Mouse (Mus musculus): ENCODE results near the gene Tdrd1. TPM values are rescaled to one million over a fixed set of nuclear protein-coding genes. Genes with fewer than 3 reads are reported as not detected.

Gene Tdrd1
- polyA plus RNA-seq, 1 experiment from 2014 or later = 2.7 TPM

DNA sequence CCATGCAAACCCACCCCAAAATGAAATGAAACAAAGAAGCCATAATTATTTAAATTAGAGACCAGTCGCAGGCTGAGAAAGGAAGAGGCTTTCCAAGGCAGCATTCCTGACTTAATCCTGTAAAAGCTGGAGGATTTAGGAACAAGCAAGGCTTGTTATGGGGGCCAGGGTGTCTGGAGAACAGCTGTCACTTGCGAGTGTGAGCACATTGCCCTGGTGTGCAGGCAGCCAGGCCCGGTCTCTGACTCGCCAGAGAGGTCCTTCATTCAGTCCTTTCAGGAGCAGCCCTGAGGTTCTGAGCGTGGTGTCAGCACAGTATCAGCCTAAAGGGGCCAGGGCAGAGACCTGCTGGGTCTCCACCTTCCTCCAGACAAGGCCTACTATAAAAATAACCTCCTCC lies 62.6 kb downstream of the Tdrd1 start:
- Histone ChIP-seq H3K9ac (no peak overlapping the region), H3K4me2 (replicated peaks) (no peak overlapping the region), H3K27me3 (no peaks in the 10 kb centered on the region), H3K9me3 (replicated peaks) (no peaks in the 10 kb centered on the region), H3K36me3 (no peaks in the 10 kb centered on the region), H3K4me1 (peaks cover 29% of the 10 kb centered on the region), H3K27ac (replicated peaks) (no peak overlapping the region; the same call in 1 of the 2 replicates), H3K4me3 (replicated peaks) (no peak overlapping the region)
- peak; percentile 36; the same call in 1 of the 2 replicates for ATAC-seq (ENCODE audit: insufficient number of reproducible peaks, low FRiP score, low TSS enrichment, low read depth)
- WGBS = 30% methylated on average over 5 of the region's 5 CpGs

GRCm38 (mm10) chr19:56891438-56891837 lies 65.4 kb downstream of the Tdrd1 start:
- Histone ChIP-seq H3K4me2 (replicated peaks) (no peak overlapping the region), H3K4me1 (peaks cover 29% of the 10 kb centered on the region), H3K4me3 (replicated peaks) (no peak overlapping the region), H3K9me3 (replicated peaks) (no peaks in the 10 kb centered on the region), H3K9ac (no peak overlapping the region), H3K36me3 (no peaks in the 10 kb centered on the region), H3K27ac (replicated peaks) (no peak overlapping the region), H3K27me3 (no peaks in the 10 kb centered on the region)
- ATAC-seq (ENCODE audit: insufficient number of reproducible peaks, low FRiP score, low TSS enrichment, low read depth) = peak; percentile 7; the same call in 1 of the 2 replicates
- WGBS = 46% methylated on average over 2 of the region's 2 CpGs

- H3K27me3 ChIP-seq = no peaks in the 10 kb centered on the region
- no peak overlapping the region for H3K9ac ChIP-seq
- 71% methylated on average over 5 of the region's 5 CpGs for WGBS
- ATAC-seq (ENCODE audit: insufficient number of reproducible peaks, low FRiP score, low TSS enrichment, low read depth) = no peak
- no peaks in the 10 kb centered on the region for H3K9me3 ChIP-seq (replicated peaks)
- peaks cover 23% of the 10 kb centered on the region for H3K4me1 ChIP-seq
- no peak overlapping the region for H3K27ac ChIP-seq (replicated peaks)
- H3K36me3 ChIP-seq = no peaks in the 10 kb centered on the region
- no peak overlapping the region for H3K4me3 ChIP-seq (replicated peaks)
- H3K4me2 ChIP-seq (replicated peaks) = no peak overlapping the region
Observed at GRCm38 (mm10) chr19:56892586-56892985, 66.6 kb downstream of the Tdrd1 start.

DNA sequence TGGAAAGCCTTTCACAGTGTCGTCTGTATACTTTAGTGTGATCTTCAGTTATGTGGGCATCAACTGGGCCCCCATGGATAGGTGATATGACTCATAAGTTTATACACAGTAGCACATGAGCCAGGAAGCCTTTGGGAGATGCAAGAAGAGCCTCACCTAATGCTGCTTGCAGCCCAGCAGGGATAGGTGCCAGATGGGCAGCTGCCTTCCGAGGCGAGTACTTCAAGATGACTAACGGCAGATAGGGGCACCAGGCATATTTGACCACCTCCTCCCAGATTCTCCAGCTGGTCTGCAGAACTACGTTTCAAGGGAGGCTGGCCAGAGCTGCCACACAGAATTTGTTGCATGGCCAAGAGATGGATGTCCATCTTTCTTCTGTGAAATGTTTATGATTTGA lies 67.3 kb downstream of the Tdrd1 start:
- H3K4me2 ChIP-seq (replicated peaks) = no peak overlapping the region
- H3K4me1 ChIP-seq = peaks cover 24% of the 10 kb centered on the region
- no peaks in the 10 kb centered on the region for H3K36me3 ChIP-seq
- no peaks in the 10 kb centered on the region for H3K27me3 ChIP-seq
- WGBS = 86% methylated on average over 5 of the region's 5 CpGs
- no peak overlapping the region for H3K27ac ChIP-seq (replicated peaks)
- H3K9me3 ChIP-seq (replicated peaks) = no peaks in the 10 kb centered on the region
- H3K9ac ChIP-seq = no peak overlapping the region
- H3K4me3 ChIP-seq (replicated peaks) = no peak overlapping the region
- ATAC-seq (ENCODE audit: insufficient number of reproducible peaks, low FRiP score, low TSS enrichment, low read depth) = no peak

DNA sequence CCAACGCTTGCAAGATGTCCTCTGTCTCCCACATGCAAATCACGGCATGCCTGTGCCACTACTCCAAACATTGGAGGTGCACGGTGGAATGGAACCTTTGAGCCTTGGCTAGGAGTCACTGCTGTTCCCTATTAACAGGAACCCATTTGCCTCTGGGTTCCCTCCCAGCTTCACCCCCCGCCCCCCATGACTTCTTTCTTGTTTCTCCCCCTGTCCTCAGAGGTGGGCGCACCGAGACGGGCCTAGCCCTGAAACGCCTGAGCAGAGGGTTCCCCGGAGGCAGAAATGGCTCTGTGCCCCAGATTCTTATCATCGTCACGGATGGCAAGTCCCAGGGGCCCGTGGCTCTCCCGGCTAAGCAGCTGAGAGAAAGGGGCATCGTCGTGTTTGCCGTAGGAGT lies 71.6 kb downstream of the Tdrd1 start:
- Histone ChIP-seq H3K27ac (replicated peaks) (no peak overlapping the region), H3K9ac (no peak overlapping the region), H3K4me3 (replicated peaks) (no peak overlapping the region), H3K4me2 (replicated peaks) (no peak overlapping the region), H3K36me3 (no peaks in the 10 kb centered on the region), H3K27me3 (no peaks in the 10 kb centered on the region), H3K4me1 (peaks cover 11% of the 10 kb centered on the region), H3K9me3 (replicated peaks) (no peaks in the 10 kb centered on the region)
- ATAC-seq (ENCODE audit: insufficient number of reproducible peaks, low FRiP score, low TSS enrichment, low read depth) = no peak
- 65% methylated on average over 16 of the region's 16 CpGs for WGBS

- no peaks in the 10 kb centered on the region for H3K9me3 ChIP-seq (replicated peaks)
- no peaks in the 10 kb centered on the region for H3K36me3 ChIP-seq
- peaks cover 6% of the 10 kb centered on the region; the same call in 1 of the 2 replicates for H3K4me1 ChIP-seq
- 67% methylated on average over 3 of the region's 3 CpGs for WGBS
- ATAC-seq (ENCODE audit: insufficient number of reproducible peaks, low FRiP score, low TSS enrichment, low read depth) = no peak
- H3K4me3 ChIP-seq (replicated peaks) = no peak overlapping the region
- no peak overlapping the region for H3K27ac ChIP-seq (replicated peaks)
- H3K27me3 ChIP-seq = no peaks in the 10 kb centered on the region
- no peak overlapping the region for H3K4me2 ChIP-seq (replicated peaks)
- no peak overlapping the region for H3K9ac ChIP-seq
Observed at GRCm38 (mm10) chr19:56904095-56904494, 78.1 kb downstream of the Tdrd1 start.

DNA sequence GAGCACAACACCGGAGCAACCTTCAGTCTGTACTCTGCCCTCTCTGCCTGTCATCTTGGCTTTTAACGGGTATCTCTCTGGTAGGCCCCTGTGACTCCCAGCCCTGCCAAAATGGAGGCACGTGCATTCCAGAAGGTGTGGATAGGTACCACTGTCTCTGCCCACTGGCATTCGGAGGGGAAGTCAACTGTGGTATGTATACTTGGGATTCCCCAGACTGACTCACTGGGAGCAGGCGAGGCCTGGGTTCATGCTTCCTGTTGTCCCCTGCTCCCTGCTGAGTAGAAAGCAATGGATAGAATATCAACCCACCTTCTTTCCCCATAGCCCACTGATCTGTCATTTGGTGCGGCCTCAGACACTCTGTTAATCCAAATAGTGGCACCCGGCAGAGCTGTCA lies 79.4 kb downstream of the Tdrd1 start:
- H3K27me3 ChIP-seq = no peaks in the 10 kb centered on the region
- 78% methylated on average over 7 of the region's 7 CpGs for WGBS
- no peaks in the 10 kb centered on the region for H3K9me3 ChIP-seq (replicated peaks)
- no peak overlapping the region for H3K4me2 ChIP-seq (replicated peaks)
- H3K4me3 ChIP-seq (replicated peaks) = no peak overlapping the region
- H3K27ac ChIP-seq (replicated peaks) = no peak overlapping the region
- no peak overlapping the region for H3K9ac ChIP-seq
- no peaks in the 10 kb centered on the region for H3K36me3 ChIP-seq
- ATAC-seq (ENCODE audit: insufficient number of reproducible peaks, low FRiP score, low TSS enrichment, low read depth) = no peak
- H3K4me1 ChIP-seq = peaks cover 6% of the 10 kb centered on the region; the same call in 1 of the 2 replicates

GRCm38 (mm10) chr19:56907850-56908249 lies 81.8 kb downstream of the Tdrd1 start:
- no peak overlapping the region for H3K27ac ChIP-seq (replicated peaks)
- H3K4me3 ChIP-seq (replicated peaks) = no peak overlapping the region
- H3K9me3 ChIP-seq (replicated peaks) = no peaks in the 10 kb centered on the region
- no peak for ATAC-seq (ENCODE audit: insufficient number of reproducible peaks, low FRiP score, low TSS enrichment, low read depth)
- H3K9ac ChIP-seq = no peak overlapping the region
- WGBS = 36% methylated on average over 3 of the region's 3 CpGs
- H3K27me3 ChIP-seq = no peaks in the 10 kb centered on the region
- peaks cover 6% of the 10 kb centered on the region; the same call in 1 of the 2 replicates for H3K4me1 ChIP-seq
- H3K4me2 ChIP-seq (replicated peaks) = no peak overlapping the region
- no peaks in the 10 kb centered on the region for H3K36me3 ChIP-seq

GRCm38 (mm10) chr19:56908472-56909270 lies 82.7 kb downstream of the Tdrd1 start:
- Histone ChIP-seq H3K27me3 (no peaks in the 10 kb centered on the region), H3K4me2 (replicated peaks) (no peak overlapping the region), H3K36me3 (no peaks in the 10 kb centered on the region), H3K9ac (no peak overlapping the region), H3K27ac (replicated peaks) (no peak overlapping the region), H3K4me1 (peaks cover 6% of the 10 kb centered on the region; the same call in 1 of the 2 replicates), H3K4me3 (replicated peaks) (no peak overlapping the region), H3K9me3 (replicated peaks) (no peaks in the 10 kb centered on the region)
- WGBS = 68% methylated on average over 17 of the region's 17 CpGs
- no peak for ATAC-seq (ENCODE audit: insufficient number of reproducible peaks, low FRiP score, low TSS enrichment, low read depth)

GRCm38 (mm10) chr19:56910561-56910960 lies 84.6 kb downstream of the Tdrd1 start:
- Histone ChIP-seq H3K36me3 (no peaks in the 10 kb centered on the region), H3K27ac (replicated peaks) (no peak overlapping the region), H3K9ac (no peak overlapping the region), H3K27me3 (no peaks in the 10 kb centered on the region), H3K9me3 (replicated peaks) (0 out of 2 replicates have a peak, but pooled peaks cover 4% of the 10 kb centered on the region), H3K4me2 (replicated peaks) (no peak overlapping the region), H3K4me1 (peaks cover 6% of the 10 kb centered on the region; the same call in 1 of the 2 replicates), H3K4me3 (replicated peaks) (no peak overlapping the region)
- 54% methylated on average over 11 of the region's 11 CpGs for WGBS
- no peak for ATAC-seq (ENCODE audit: insufficient number of reproducible peaks, low FRiP score, low TSS enrichment, low read depth)

GRCm38 (mm10) chr19:56913761-56914160 lies 87.8 kb downstream of the Tdrd1 start:
- H3K36me3 ChIP-seq = no peaks in the 10 kb centered on the region
- H3K4me2 ChIP-seq (replicated peaks) = no peak overlapping the region
- no peaks in the 10 kb centered on the region for H3K27me3 ChIP-seq
- no peaks in the 10 kb centered on the region for H3K4me1 ChIP-seq
- no peak overlapping the region for H3K9ac ChIP-seq
- H3K9me3 ChIP-seq (replicated peaks) = 0 out of 2 replicates have a peak, but pooled peaks cover 4% of the 10 kb centered on the region
- H3K4me3 ChIP-seq (replicated peaks) = no peak overlapping the region
- no peak overlapping the region for H3K27ac ChIP-seq (replicated peaks)
- WGBS = 55% methylated on average over 4 of the region's 4 CpGs
- ATAC-seq (ENCODE audit: insufficient number of reproducible peaks, low FRiP score, low TSS enrichment, low read depth) = no peak

DNA sequence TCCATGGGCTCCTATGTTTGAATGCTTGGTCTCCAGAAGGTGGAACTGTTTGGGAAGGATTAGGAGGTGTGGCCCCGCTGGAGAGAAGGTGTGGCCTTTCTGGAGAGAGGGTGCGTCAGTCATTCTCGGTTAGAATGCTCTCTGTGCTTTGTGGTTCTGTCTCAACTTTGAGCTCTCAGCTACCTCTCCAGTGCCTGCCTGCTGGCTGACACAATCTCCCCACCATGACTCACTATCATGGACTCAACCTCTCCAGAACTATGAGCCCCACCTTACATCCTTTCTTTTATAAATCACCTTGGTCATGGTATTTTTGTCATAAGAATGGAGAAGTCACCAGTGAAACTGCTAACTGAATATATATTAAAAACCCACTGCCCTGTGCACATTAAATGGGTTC lies 88.6 kb downstream of the Tdrd1 start:
- Histone ChIP-seq H3K9ac (no peak overlapping the region), H3K36me3 (no peaks in the 10 kb centered on the region), H3K27me3 (no peaks in the 10 kb centered on the region), H3K4me3 (replicated peaks) (no peak overlapping the region), H3K9me3 (replicated peaks) (0 out of 2 replicates have a peak, but pooled peaks cover 4% of the 10 kb centered on the region), H3K4me2 (replicated peaks) (no peak overlapping the region), H3K4me1 (no peaks in the 10 kb centered on the region), H3K27ac (replicated peaks) (no peak overlapping the region)
- no peak for ATAC-seq (ENCODE audit: insufficient number of reproducible peaks, low FRiP score, low TSS enrichment, low read depth)
- WGBS = 82% methylated on average over 3 of the region's 3 CpGs
